ENCODE assay signal across 28 mouse cellular contexts in the genomic region with DNA sequence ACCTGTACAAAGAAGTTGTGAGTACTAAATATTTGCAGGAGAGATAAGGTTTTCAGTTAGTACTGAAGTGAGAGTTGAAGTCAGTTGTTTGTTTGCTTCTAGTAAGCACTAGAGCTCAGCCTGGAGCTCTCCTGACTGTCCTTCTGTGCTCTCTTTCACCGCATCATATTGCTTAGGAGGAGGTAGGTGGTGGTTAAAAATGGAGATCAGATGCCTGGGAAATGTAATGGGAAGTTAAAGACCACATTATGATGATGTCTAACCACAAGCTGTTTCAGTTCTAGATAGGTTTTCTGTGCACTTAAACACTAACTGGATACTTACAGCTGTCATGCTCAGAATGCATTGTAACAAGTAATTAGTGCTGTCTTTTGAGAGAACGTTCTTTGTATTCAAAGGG. TPM values are rescaled to one million over a fixed set of nuclear protein-coding genes. Genes with fewer than 3 reads are reported as not detected.
A peak's percentile ranks its signal among the peaks of the same experiment; 100 is the strongest.
DNase-seq lines count a peak whose midpoint lies in the region; ATAC-seq lines count a peak whose summit lies in the region.
"Had no signal": no experiment of that assay in that cellular context is flagged by ENCODE, and none has a peak within 500 bp of the region (broad histone marks: within the 10 kb centered on the region; RNA-seq: fewer than 3 reads in every experiment).

No protein-coding gene starts in this region.

- WGBS in liver, embryonic 12.5 days (ENCODE audit: insufficient replicate concordance): 58% methylated on average over 2 of the region's 2 CpGs
- 71% methylated on average over 2 of the region's 2 CpGs for WGBS in liver, embryonic 11.5 days

- no peaks in the 10 kb centered on the region for H3K27me3 ChIP-seq in liver, embryonic 12.5 days (replicated peaks)
- H3K27me3 ChIP-seq in liver, embryonic 11.5 days (replicated peaks; ENCODE audit: control insufficient read depth, insufficient read depth, low read length): no peaks in the 10 kb centered on the region
- no peaks in the 10 kb centered on the region for H3K27me3 ChIP-seq in splenic B cell, adult 2 months (ENCODE audit: control insufficient read depth, insufficient read depth, low read length, poor library complexity, severe bottlenecking)
- H3K27me3 ChIP-seq: embryonic facial prominence, embryonic 13.5 days; heart, embryonic 12.5 days; hindbrain, embryonic 13.5 days; lung, embryonic 15.5 days; neural tube, embryonic 13.5 days had no signal

- peaks cover 15% of the 10 kb centered on the region for H3K4me1 ChIP-seq in liver, embryonic 12.5 days
- H3K4me1 ChIP-seq in liver, embryonic 11.5 days (replicated peaks; ENCODE audit: control insufficient read depth, insufficient read depth, low read length): peaks cover 4% of the 10 kb centered on the region; the same call in 1 of the 2 replicates
- H3K4me1 ChIP-seq: embryonic facial prominence, embryonic 13.5 days; forebrain, embryonic 10.5 days; hindbrain, embryonic 13.5 days had no signal

- H3K9me3 ChIP-seq in liver, embryonic 12.5 days (replicated peaks): no peaks in the 10 kb centered on the region
- H3K9me3 ChIP-seq in liver, embryonic 11.5 days (ENCODE audit: control insufficient read depth, low read length): no peaks in the 10 kb centered on the region
- H3K9me3 ChIP-seq: embryonic facial prominence, embryonic 13.5 days; forebrain, embryonic 10.5 days; heart, embryonic 12.5 days; hindbrain, embryonic 13.5 days; lung, embryonic 15.5 days; neural tube, embryonic 13.5 days had no signal

- H3K4me3 ChIP-seq in liver, embryonic 12.5 days: no peak overlapping the region
- no peak overlapping the region for H3K4me3 ChIP-seq in liver, embryonic 11.5 days (ENCODE audit: low read depth, low read length)
- H3K4me3 ChIP-seq: embryonic facial prominence, embryonic 13.5 days; forebrain, embryonic 10.5 days; heart, adult 2 months; heart, embryonic 12.5 days; hindbrain, embryonic 13.5 days; lung, embryonic 15.5 days; neural tube, embryonic 13.5 days had no signal

- H3K4me2 ChIP-seq in liver, embryonic 12.5 days: no peak overlapping the region
- no peak overlapping the region for H3K4me2 ChIP-seq in liver, embryonic 11.5 days
- H3K4me2 ChIP-seq: embryonic facial prominence, embryonic 13.5 days; heart, embryonic 12.5 days; hindbrain, embryonic 13.5 days; lung, embryonic 15.5 days; neural tube, embryonic 13.5 days had no signal

- H3K36me3 ChIP-seq in liver, embryonic 12.5 days: no peaks in the 10 kb centered on the region
- H3K36me3 ChIP-seq in liver, embryonic 11.5 days (ENCODE audit: control insufficient read depth, insufficient read depth, low read length): no peaks in the 10 kb centered on the region
- H3K36me3 ChIP-seq in splenic B cell, adult 2 months (ENCODE audit: control insufficient read depth, insufficient read depth, low read length, poor library complexity, severe bottlenecking): no peaks in the 10 kb centered on the region
- H3K36me3 ChIP-seq: embryonic facial prominence, embryonic 13.5 days; forebrain, embryonic 10.5 days; hindbrain, embryonic 13.5 days; lung, embryonic 15.5 days; neural tube, embryonic 13.5 days had no signal

- no peak for DNase-seq in frontal cortex, postnatal 10 days (ENCODE audit: low spot score in 2 of 2)
- no peak for DNase-seq in liver, embryonic 11.5 days (ENCODE audit: low spot score)
- DNase-seq in splenic B cell, adult 2 months (ENCODE audit: low read depth, low spot score): peak; percentile 19
- no peak for DNase-seq in adrenal gland, postnatal 36 days
- no peak for DNase-seq in lung, postnatal 14 days
- DNase-seq: cerebellum, adult 11 months; cerebellum, adult 9-10 months; gastrocnemius, postnatal 36 days; heart, adult 2 months; heart, postnatal 4 days; kidney, adult 9 months; kidney, postnatal 10 days; layer of hippocampus, postnatal 36 days; liver; lung, postnatal 36 days; thymus, adult 18-20 months; thymus, postnatal 25 days had no signal

- peak; percentile 95 for ATAC-seq in frontal cortex, adult (ENCODE audit: low TSS enrichment)
- no peak for ATAC-seq in liver, embryonic 12.5 days
- no peak for ATAC-seq in liver, embryonic 11.5 days (replicated peaks; ENCODE audit: low FRiP score)
- ATAC-seq in granulocyte monocyte progenitor cell, adult 5-6 weeks (replicated peaks; ENCODE audit: poor library complexity, severe bottlenecking): peak; percentile 94
- ATAC-seq: forebrain, embryonic 16.5 days; intestine, postnatal 0 days had no signal

- H3K9ac ChIP-seq in liver, embryonic 12.5 days: no peak overlapping the region
- H3K9ac ChIP-seq in liver, embryonic 11.5 days (ENCODE audit: low read depth, low read length): no peak overlapping the region
- H3K9ac ChIP-seq: embryonic facial prominence, embryonic 13.5 days; heart, embryonic 12.5 days; hindbrain, embryonic 13.5 days; lung, embryonic 15.5 days; neural tube, embryonic 13.5 days had no signal

- H3K27ac ChIP-seq in liver, embryonic 12.5 days: 0 out of 2 replicates have a peak overlapping the region, but pooled peaks have one; percentile 30
- no peak overlapping the region for H3K27ac ChIP-seq in liver, embryonic 11.5 days (ENCODE audit: low read depth, low read length)
- H3K27ac ChIP-seq: embryonic facial prominence, embryonic 13.5 days; forebrain, embryonic 10.5 days; heart, adult 2 months; hindbrain, embryonic 13.5 days; lung, embryonic 15.5 days; neural tube, embryonic 13.5 days had no signal

RNA-seq across cellular contexts. Expression of gene Otud7b, which starts 13.8 kb away (rescaled TPM):
- polyA plus RNA-seq in liver, embryonic 12.5 days (2016; fragmentation: Nextera tagmentation; extraction: Ambion mirVana): 10.8 and 12.7 TPM in 2 replicates
- polyA plus RNA-seq in liver, embryonic 11.5 days (2014; fragmentation: Nextera tagmentation; extraction: Ambion mirVana): 7.1 and 7.9 TPM in 2 replicates
- total RNA-seq in granulocyte monocyte progenitor cell, adult 5-6 weeks (2014; fragmentation: Nextera tagmentation): 3.4 and 6.1 TPM in 2 replicates
- total RNA-seq in granulocyte monocyte progenitor cell, adult 5-6 weeks (2017): 8.8 and 12.5 TPM in 2 replicates
- 10 to 100 TPM; 34.5 to 39.3 TPM for total RNA-seq in adrenal gland, postnatal 36 days (2021)

RNA-seq across cellular contexts. Expression of gene Mtmr11, which starts 43.7 kb away (rescaled TPM):
- 2.4 and 3.9 TPM in 2 replicates for polyA plus RNA-seq in liver, embryonic 12.5 days (2016; fragmentation: Nextera tagmentation; extraction: Ambion mirVana)
- polyA plus RNA-seq in liver, embryonic 11.5 days (2014; fragmentation: Nextera tagmentation; extraction: Ambion mirVana): 6.8 and 8.8 TPM in 2 replicates
- total RNA-seq in granulocyte monocyte progenitor cell, adult 5-6 weeks (2014; fragmentation: Nextera tagmentation): not detected in 2 replicates
- 2.6 TPM in 1 of 2 replicates, not detected in the other for total RNA-seq in granulocyte monocyte progenitor cell, adult 5-6 weeks (2017)
- 10 to 100 TPM; 15.6 to 31.5 TPM for total RNA-seq in adrenal gland, postnatal 36 days (2021)

RNA-seq across cellular contexts. Expression of gene Sf3b4, which starts 54.0 kb away (rescaled TPM):
- 135 and 142 TPM in 2 replicates for polyA plus RNA-seq in liver, embryonic 12.5 days (2016; fragmentation: Nextera tagmentation; extraction: Ambion mirVana)
- 220 and 243 TPM in 2 replicates for polyA plus RNA-seq in liver, embryonic 11.5 days (2014; fragmentation: Nextera tagmentation; extraction: Ambion mirVana)
- 94.6 and 123 TPM in 2 replicates for total RNA-seq in granulocyte monocyte progenitor cell, adult 5-6 weeks (2014; fragmentation: Nextera tagmentation)
- 18.4 and 22.7 TPM in 2 replicates for total RNA-seq in granulocyte monocyte progenitor cell, adult 5-6 weeks (2017)
- 10 to 100 TPM; 53.6 to 57.9 TPM for total RNA-seq in adrenal gland, postnatal 36 days (2021)

RNA-seq across cellular contexts. Expression of gene Vps45, which starts 59.9 kb away (rescaled TPM):
- polyA plus RNA-seq in liver, embryonic 12.5 days (2016; fragmentation: Nextera tagmentation; extraction: Ambion mirVana): 17.6 and 18.6 TPM in 2 replicates
- 17.4 and 18.5 TPM in 2 replicates for polyA plus RNA-seq in liver, embryonic 11.5 days (2014; fragmentation: Nextera tagmentation; extraction: Ambion mirVana)
- 16.8 and 56.2 TPM in 2 replicates for total RNA-seq in granulocyte monocyte progenitor cell, adult 5-6 weeks (2014; fragmentation: Nextera tagmentation)
- total RNA-seq in granulocyte monocyte progenitor cell, adult 5-6 weeks (2017): 13.1 and 13.6 TPM in 2 replicates
- total RNA-seq in adrenal gland, postnatal 36 days (2021): 10 to 100 TPM; 30.6 to 34.7 TPM

Comparison
In these comparisons a context has a peak if more than half of its experiments do, and no peak if none do; other contexts are left out.
1. ATAC-seq: peak in frontal cortex, adult (single experiment) and granulocyte monocyte progenitor cell, adult 5-6 weeks (single experiment); none in liver, embryonic 12.5 days (single experiment) and liver, embryonic 11.5 days (single experiment).
2. RNA of gene Mtmr11, which starts 43.7 kb away (total RNA-seq): 15.6 to 31.5 TPM in adrenal gland, postnatal 36 days; 2.6 TPM in granulocyte monocyte progenitor cell, adult 5-6 weeks; every median in the first group is over 4 times any median in the second.